Mouse (Mus musculus) limb, embryonic 12.5 days (tissue): ENCODE results near the gene Tubb4b. TPM values are rescaled to one million over a fixed set of nuclear protein-coding genes. Genes with fewer than 3 reads are reported as not detected.

Experiments
- ATAC-seq: fragments of 200-750 bp; cut with Nextera tagmentation; 2 replicates; pipeline ENCODE4 v1.8.0; 2017; ENCODE audit warnings: low read depth, moderate TSS enrichment; ENCODE audit not compliant: insufficient number of reproducible peaks, insufficient read depth, low FRiP score, low TSS enrichment
- H3K27ac ChIP-seq: fragments of 300-500 bp; sonication (generic); 2 replicates; pipeline ENCODE4 v1.5.1; 2016; ENCODE audit warnings: mild to moderate bottlenecking, moderate library complexity
- H3K27me3 ChIP-seq: fragments of 300-500 bp; sonication (generic); 2 replicates; pipeline ENCODE4 v1.6.1; 2016; ENCODE audit warnings: mild to moderate bottlenecking, moderate library complexity
- H3K36me3 ChIP-seq: fragments of 300-500 bp; sonication (generic); 2 replicates; pipeline ENCODE4 v1.6.1; 2016; ENCODE audit warnings: mild to moderate bottlenecking, moderate library complexity
- H3K4me1 ChIP-seq: fragments of 300-500 bp; sonication (generic); replicated peaks from 2 replicates; pipeline ENCODE4 v1.6.1; 2016
- H3K4me2 ChIP-seq: fragments of 300-500 bp; sonication (generic); 2 replicates; pipeline ENCODE4 v1.6.1; 2016; ENCODE audit warnings: mild to moderate bottlenecking, moderate library complexity
- H3K4me3 ChIP-seq: fragments of 300-500 bp; sonication (generic); replicated peaks from 2 replicates; pipeline ENCODE4 v1.5.1; 2016; ENCODE audit warnings: mild to moderate bottlenecking
- H3K9ac ChIP-seq: fragments of 300-500 bp; sonication (generic); replicated peaks from 2 replicates; pipeline ENCODE4 v1.6.1; 2016; ENCODE audit warnings: mild to moderate bottlenecking, moderate library complexity
- H3K9me3 ChIP-seq: fragments of 300-500 bp; sonication (generic); 2 replicates; pipeline ENCODE4 v1.6.1; 2016; ENCODE audit warnings: mild to moderate bottlenecking, moderate library complexity
- WGBS: fragments of 180-500 bp; shearing (Covaris S2); methylation state at CpG from one replicate; pipeline ENCODE4 v1.1.7; 2016; 5-methylcytosine and 5-hydroxymethylcytosine counted together
- polyA plus RNA-seq: library from polyadenylated mRNA; unstranded; fragments of >200 nt; fragmentation: Nextera tagmentation; extraction: Ambion mirVana; gene quantifications from 2 replicates; pipeline ENCODE4 v1.2.1, GENCODE M21; 2016

Gene Tubb4b
- polyA plus RNA-seq, 1 experiment from 2014 or later = 489 TPM

- no peak overlapping the region for H3K27ac ChIP-seq
- no peak overlapping the region for H3K4me2 ChIP-seq
- H3K27me3 ChIP-seq = peaks cover 70% of the 10 kb centered on the region
- no peak overlapping the region for H3K9ac ChIP-seq
- H3K36me3 ChIP-seq = no peaks in the 10 kb centered on the region
- H3K9me3 ChIP-seq = no peaks in the 10 kb centered on the region
- no peak for ATAC-seq
- no peak overlapping the region for H3K4me3 ChIP-seq
- no peaks in the 10 kb centered on the region for H3K4me1 ChIP-seq
- 76% methylated on average over 4 of the region's 4 CpGs for WGBS
These were observed 8.9 kb upstream of the Tubb4b start for GRCm38 (mm10) chr2:25233421-25233820.

- no peaks in the 10 kb centered on the region for H3K9me3 ChIP-seq
- H3K4me1 ChIP-seq = no peaks in the 10 kb centered on the region
- no peak for ATAC-seq
- 66% methylated on average over 12 of the region's 12 CpGs for WGBS
- peaks cover 54% of the 10 kb centered on the region for H3K27me3 ChIP-seq
- no peak overlapping the region for H3K4me2 ChIP-seq
- H3K4me3 ChIP-seq = no peak overlapping the region
- H3K36me3 ChIP-seq = no peaks in the 10 kb centered on the region
- no peak overlapping the region for H3K27ac ChIP-seq
- no peak overlapping the region for H3K9ac ChIP-seq
These were observed 6.5 kb upstream of the Tubb4b start for GRCm38 (mm10) chr2:25231038-25231437.

DNA sequence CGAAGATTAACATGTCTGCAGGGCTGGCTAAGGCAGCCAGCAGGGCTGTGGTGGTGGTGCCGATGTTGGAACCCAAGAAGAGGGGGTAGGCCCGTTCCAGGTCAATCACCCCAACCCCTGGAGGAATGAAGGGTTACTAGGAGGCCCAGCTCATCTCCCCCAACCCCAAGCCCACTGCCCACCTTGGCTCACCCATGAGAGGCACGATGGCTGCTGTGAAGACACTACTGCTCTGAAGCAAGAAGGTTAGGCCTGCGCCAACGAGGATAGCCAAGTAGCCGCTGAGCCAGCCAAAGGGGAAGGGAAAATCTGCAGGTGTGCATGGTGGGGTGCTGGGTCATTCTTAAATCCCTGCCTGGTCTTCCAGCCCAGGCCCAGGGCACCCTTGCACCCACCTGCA is 6.1 kb upstream of the Tubb4b start:
- H3K36me3 ChIP-seq = no peaks in the 10 kb centered on the region
- H3K9ac ChIP-seq = no peak overlapping the region
- no peak overlapping the region for H3K27ac ChIP-seq
- no peak overlapping the region for H3K4me2 ChIP-seq
- ATAC-seq = no peak
- H3K4me3 ChIP-seq = no peak overlapping the region
- 79% methylated on average over 7 of the region's 7 CpGs for WGBS
- H3K27me3 ChIP-seq = peaks cover 50% of the 10 kb centered on the region
- 0 out of 2 replicates have a peak, but pooled peaks cover 4% of the 10 kb centered on the region for H3K4me1 ChIP-seq
- H3K9me3 ChIP-seq = no peaks in the 10 kb centered on the region

DNA sequence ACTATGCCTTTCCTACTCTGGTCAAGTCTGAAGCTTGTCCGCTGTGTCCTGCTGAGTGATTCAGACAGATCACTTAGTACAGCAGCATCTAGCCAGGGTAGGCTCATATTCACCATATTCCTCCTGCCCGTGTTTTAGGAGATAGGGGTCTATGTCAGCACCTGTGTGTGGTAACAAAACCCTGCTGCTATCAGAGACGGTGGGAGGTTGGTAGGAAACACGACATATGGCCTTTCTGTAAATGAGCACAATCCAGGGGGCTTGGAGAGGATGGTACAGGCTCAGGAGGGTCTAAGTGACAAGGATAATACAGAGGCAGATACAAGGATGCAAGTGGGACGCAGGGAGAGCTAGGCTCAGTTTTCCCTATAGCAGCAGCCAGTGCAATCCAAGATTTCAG is 5.1 kb upstream of the Tubb4b start:
- Histone ChIP-seq H3K4me2 (no peak overlapping the region), H3K27me3 (peaks cover 47% of the 10 kb centered on the region), H3K9ac (no peak overlapping the region), H3K4me1 (0 out of 2 replicates have a peak, but pooled peaks cover 5% of the 10 kb centered on the region), H3K36me3 (no peaks in the 10 kb centered on the region), H3K27ac (no peak overlapping the region), H3K9me3 (no peaks in the 10 kb centered on the region), H3K4me3 (no peak overlapping the region)
- 84% methylated on average over 5 of the region's 5 CpGs for WGBS
- ATAC-seq = no peak

DNA sequence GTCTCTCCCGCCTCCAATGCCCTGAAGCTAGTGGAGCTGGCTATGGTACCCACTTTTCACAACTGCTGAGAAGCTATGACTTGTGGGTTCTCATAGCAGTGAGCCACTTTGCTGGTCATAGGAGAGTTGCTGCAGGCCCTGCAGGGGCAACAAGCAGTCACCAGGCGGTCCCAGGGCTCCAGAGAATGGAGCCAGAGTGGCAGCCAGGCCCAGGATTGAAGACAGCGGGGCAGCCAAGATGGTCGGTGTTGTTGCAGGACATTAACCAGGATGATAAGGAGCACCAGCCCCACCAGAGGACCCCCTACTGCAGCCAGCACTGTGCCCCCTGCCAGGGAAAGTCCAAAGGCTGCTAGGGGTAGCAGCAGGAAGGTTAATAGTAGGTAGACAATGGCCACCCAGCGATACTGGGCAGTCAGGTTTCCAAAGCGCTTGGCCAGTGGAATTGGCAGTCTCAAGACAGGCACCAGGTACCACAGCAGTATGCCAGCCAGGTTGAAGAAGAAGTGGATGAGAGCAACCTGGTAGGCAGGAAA is 4.6 kb upstream of the Tubb4b start:
- Histone ChIP-seq H3K4me3 (no peak overlapping the region), H3K27ac (no peak overlapping the region), H3K27me3 (peaks cover 42% of the 10 kb centered on the region), H3K4me2 (peak overlapping the region; percentile 44), H3K36me3 (no peaks in the 10 kb centered on the region), H3K9ac (no peak overlapping the region), H3K4me1 (0 out of 2 replicates have a peak, but pooled peaks cover 5% of the 10 kb centered on the region), H3K9me3 (no peaks in the 10 kb centered on the region)
- ATAC-seq = no peak
- WGBS = 68% methylated on average over 6 of the region's 6 CpGs

GRCm38 (mm10) chr2:25228431-25228889 is 4.0 kb upstream of the Tubb4b start:
- 1% methylated on average over 7 of the region's 7 CpGs for WGBS
- no peaks in the 10 kb centered on the region for H3K9me3 ChIP-seq
- peaks cover 10% of the 10 kb centered on the region for H3K4me1 ChIP-seq
- peak overlapping the region; percentile 44 for H3K4me2 ChIP-seq
- peak overlapping the region; percentile 20; the same call in 1 of the 2 replicates for H3K4me3 ChIP-seq
- H3K36me3 ChIP-seq = peaks cover 2% of the 10 kb centered on the region; the same call in 1 of the 2 replicates
- H3K27ac ChIP-seq = no peak overlapping the region; the same call in 1 of the 2 replicates
- ATAC-seq = no peak
- H3K27me3 ChIP-seq = peaks cover 36% of the 10 kb centered on the region
- no peak overlapping the region for H3K9ac ChIP-seq

DNA sequence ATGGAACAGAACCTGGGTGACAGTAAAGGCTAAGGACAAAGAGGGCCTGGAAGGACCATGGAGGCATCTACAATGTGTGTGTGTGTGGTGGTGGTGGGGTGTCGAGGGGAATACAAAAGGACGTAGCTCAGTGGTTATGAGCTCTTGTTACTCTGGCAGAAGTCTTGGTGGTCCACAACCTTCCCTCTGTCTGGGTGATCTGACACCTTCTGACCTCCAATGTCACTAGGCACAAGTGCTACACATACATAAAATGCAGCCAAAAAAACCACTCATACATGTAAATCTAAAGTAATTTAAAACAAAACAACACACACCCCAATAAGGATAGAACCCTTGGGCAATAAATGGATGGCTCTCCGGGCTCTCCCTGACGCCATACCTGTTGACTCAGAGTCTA is 2.9 kb upstream of the Tubb4b start:
- Histone ChIP-seq H3K27me3 (peaks cover 26% of the 10 kb centered on the region), H3K27ac (no peak overlapping the region), H3K4me1 (peaks cover 15% of the 10 kb centered on the region), H3K9ac (no peak overlapping the region), H3K9me3 (no peaks in the 10 kb centered on the region), H3K4me3 (no peak overlapping the region), H3K36me3 (peaks cover 10% of the 10 kb centered on the region; the same call in 1 of the 2 replicates), H3K4me2 (no peak overlapping the region)
- 88% methylated on average over 4 of the region's 4 CpGs for WGBS
- ATAC-seq = no peak

GRCm38 (mm10) chr2:25226864-25227263 is 2.4 kb upstream of the Tubb4b start:
- Histone ChIP-seq H3K4me2 (no peak overlapping the region), H3K9me3 (no peaks in the 10 kb centered on the region), H3K4me1 (peaks cover 15% of the 10 kb centered on the region), H3K9ac (no peak overlapping the region), H3K4me3 (no peak overlapping the region), H3K27me3 (peaks cover 21% of the 10 kb centered on the region), H3K36me3 (peaks cover 14% of the 10 kb centered on the region), H3K27ac (no peak overlapping the region)
- ATAC-seq = no peak
- 80% methylated on average over 5 of the region's 5 CpGs for WGBS

- Histone ChIP-seq H3K4me1 (peaks cover 15% of the 10 kb centered on the region), H3K9me3 (no peaks in the 10 kb centered on the region), H3K4me3 (peak overlapping the region; percentile 87), H3K27me3 (peaks cover 11% of the 10 kb centered on the region), H3K4me2 (peak overlapping the region; percentile 58), H3K27ac (peak overlapping the region; percentile 96), H3K9ac (no peak overlapping the region), H3K36me3 (peaks cover 21% of the 10 kb centered on the region)
- WGBS = 76% methylated on average over 8 of the region's 8 CpGs
- ATAC-seq = no peak
These were observed 1.4 kb upstream of the Tubb4b start for GRCm38 (mm10) chr2:25225811-25226379.

DNA sequence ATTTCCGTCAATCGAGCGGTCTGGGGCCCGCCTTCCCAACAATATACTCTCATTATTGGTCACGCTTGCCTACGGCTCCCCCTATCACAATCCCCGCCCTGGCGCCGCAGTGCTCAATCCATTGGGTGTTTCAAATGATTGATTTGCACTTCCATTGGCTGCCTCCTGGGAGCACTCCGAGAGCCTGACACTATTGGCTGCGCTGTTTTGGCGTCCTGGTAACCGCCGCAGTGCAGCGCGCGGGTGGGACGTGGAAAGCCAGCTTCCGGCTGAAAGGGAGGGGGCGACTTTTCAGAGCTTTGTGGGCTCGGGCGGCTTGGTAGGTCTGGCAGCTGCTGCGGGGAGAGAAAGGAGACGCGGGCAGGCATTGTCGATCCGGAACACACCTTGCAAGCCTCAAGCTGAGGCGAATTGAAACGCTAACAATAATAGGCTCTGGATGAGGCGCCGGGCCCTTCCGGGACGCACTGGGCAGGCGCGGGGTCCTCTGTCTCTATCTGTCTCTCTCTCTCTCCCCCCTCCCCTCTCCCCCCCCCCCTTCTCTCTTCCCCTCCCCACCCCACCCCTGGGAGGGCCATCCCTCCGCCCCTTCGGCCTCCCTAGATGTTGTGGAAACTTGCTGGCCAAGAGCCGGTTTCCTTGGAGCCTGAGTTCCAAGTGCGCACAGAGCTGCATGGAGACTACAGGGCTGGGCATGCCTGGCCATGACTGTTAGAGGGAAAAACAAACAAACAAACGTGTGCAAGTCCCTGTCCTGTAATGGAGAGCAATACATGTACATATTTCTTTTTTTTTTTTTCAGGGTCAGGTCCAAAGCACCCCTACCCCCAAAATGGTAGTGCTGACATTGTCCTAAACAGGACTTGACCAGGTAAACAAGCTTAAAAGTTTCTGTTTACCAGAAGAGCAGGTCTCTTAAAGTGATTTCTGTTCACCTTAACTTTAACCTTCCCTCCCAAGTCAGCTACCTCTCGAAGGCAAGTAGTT is 557 bp upstream of the Tubb4b start:
- peak overlapping the region; percentile 87 for H3K4me3 ChIP-seq
- ATAC-seq = peak; percentile 98
- WGBS = 2% methylated on average over 41 of the region's 41 CpGs
- H3K27ac ChIP-seq = peak overlapping the region; percentile 96
- H3K4me2 ChIP-seq = peak overlapping the region; percentile 58
- peak overlapping the region; percentile 64 for H3K9ac ChIP-seq
- H3K27me3 ChIP-seq = 0 out of 2 replicates have a peak, but pooled peaks cover 7% of the 10 kb centered on the region
- H3K4me1 ChIP-seq = peaks cover 15% of the 10 kb centered on the region
- H3K9me3 ChIP-seq = no peaks in the 10 kb centered on the region
- H3K36me3 ChIP-seq = peaks cover 21% of the 10 kb centered on the region
